Comparison of ENCODE assay signal across 9 mouse cellular contexts in the genomic region with DNA sequence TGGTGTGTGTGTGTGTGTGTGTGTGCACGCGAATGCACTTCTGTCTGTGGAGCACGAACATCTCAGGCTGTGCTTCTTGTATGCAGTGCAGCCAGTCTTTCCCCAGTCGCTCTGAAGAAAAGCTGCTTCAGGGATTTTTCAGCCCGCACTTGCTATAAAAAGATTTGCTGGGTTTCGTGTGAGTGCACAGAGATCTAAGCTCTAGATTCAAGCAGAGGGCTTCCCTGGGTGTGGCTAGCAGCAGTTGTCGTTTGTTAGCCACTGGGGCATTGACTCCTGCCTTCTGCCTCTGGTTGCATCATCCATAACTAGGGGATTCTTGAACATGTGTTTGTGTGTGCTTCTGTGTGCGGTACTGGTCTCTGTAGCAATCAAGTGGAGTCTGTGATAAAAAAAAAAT.
DNase-seq lines count a peak whose midpoint lies in the region; ATAC-seq and TF ChIP-seq lines count a peak whose summit lies in the region.
"Had no signal": no experiment of that assay in that cellular context is flagged by ENCODE, and none has a peak within 500 bp of the region (broad histone marks: within the 10 kb centered on the region; RNA-seq: fewer than 3 reads in every experiment).

No protein-coding gene starts in this region.

- H3K4me1 ChIP-seq in cortical plate, adult 2 months (ENCODE audit: control insufficient read depth, insufficient read depth, low read length), result peaks cover 3% of the 10 kb centered on the region
- H3K4me1 ChIP-seq in hindbrain, embryonic 12.5 days, result peaks cover 61% of the 10 kb centered on the region
- H3K4me1 ChIP-seq in neural tube, embryonic 13.5 days (replicated peaks), result peaks cover 71% of the 10 kb centered on the region
- peaks cover 9% of the 10 kb centered on the region for H3K4me1 ChIP-seq in liver, embryonic 12.5 days

- intact Hi-C loops in left cerebral cortex, adult 2 months (cut with DNase I), result no loop called here

- no peaks in the 10 kb centered on the region for H3K36me3 ChIP-seq in hindbrain, embryonic 12.5 days
- no peaks in the 10 kb centered on the region for H3K36me3 ChIP-seq in neural tube, embryonic 13.5 days
- H3K36me3 ChIP-seq in liver, embryonic 12.5 days, result no peaks in the 10 kb centered on the region
- H3K36me3 ChIP-seq: heart, embryonic 15.5 days had no signal

- no peak for TF ChIP-seq CTCF in left cerebral cortex, adult 2 months (IDR thresholded peaks at IDR 0.05)
- no peak for TF ChIP-seq CTCF in cortical plate, adult 2 months (IDR thresholded peaks at IDR 0.05; ENCODE audit: extremely low read depth, insufficient read depth, low read length)

- TF ChIP-seq POLR2A in cortical plate, adult 2 months (IDR thresholded peaks at IDR 0.05; ENCODE audit: extremely low read depth, insufficient read depth, low read length), result no peak

- peak overlapping the region; percentile 75 for H3K27ac ChIP-seq in left cerebral cortex, adult 2 months
- no peak overlapping the region for H3K27ac ChIP-seq in cortical plate, adult 2 months (ENCODE audit: insufficient read depth, low read length)
- H3K27ac ChIP-seq in hindbrain, embryonic 12.5 days, result peak overlapping the region; percentile 78
- H3K27ac ChIP-seq in neural tube, embryonic 13.5 days (replicated peaks), result peak overlapping the region; percentile 85
- no peak overlapping the region for H3K27ac ChIP-seq in liver, embryonic 12.5 days
- H3K27ac ChIP-seq: heart, embryonic 15.5 days had no signal

- no peaks in the 10 kb centered on the region for H3K27me3 ChIP-seq in hindbrain, embryonic 12.5 days
- H3K27me3 ChIP-seq in neural tube, embryonic 13.5 days, result no peaks in the 10 kb centered on the region
- H3K27me3 ChIP-seq in liver, embryonic 12.5 days (replicated peaks), result no peaks in the 10 kb centered on the region; the same call in 1 of the 2 replicates

- no peak; the same call in 1 of the 2 replicates for ATAC-seq in hindbrain, embryonic 12.5 days (ENCODE audit: low FRiP score)
- no peak for ATAC-seq in neural tube, embryonic 13.5 days (ENCODE audit: low read depth)
- ATAC-seq in liver, embryonic 12.5 days, result no peak

- peak overlapping the region; percentile 39 for H3K4me2 ChIP-seq in hindbrain, embryonic 12.5 days (replicated peaks)
- peak overlapping the region; percentile 43 for H3K4me2 ChIP-seq in neural tube, embryonic 13.5 days
- no peak overlapping the region for H3K4me2 ChIP-seq in liver, embryonic 12.5 days
- H3K4me2 ChIP-seq: heart, embryonic 15.5 days had no signal

- peak overlapping the region; percentile 44 for H3K4me3 ChIP-seq in left cerebral cortex, adult 2 months
- peak overlapping the region; percentile 22; the same call in 1 of the 2 replicates for H3K4me3 ChIP-seq in cortical plate, adult 2 months (ENCODE audit: insufficient read depth, low read length)
- H3K4me3 ChIP-seq in hindbrain, embryonic 12.5 days, result no peak overlapping the region
- H3K4me3 ChIP-seq in neural tube, embryonic 13.5 days, result peak overlapping the region; percentile 8; the same call in 1 of the 2 replicates
- H3K4me3 ChIP-seq in liver, embryonic 12.5 days, result no peak overlapping the region
- H3K4me3 ChIP-seq: heart, embryonic 15.5 days had no signal

- 54% methylated on average over 8 of the region's 8 CpGs for WGBS in hindbrain, embryonic 12.5 days
- 44% methylated on average over 8 of the region's 8 CpGs for WGBS in neural tube, embryonic 13.5 days
- WGBS in liver, embryonic 12.5 days (ENCODE audit: insufficient replicate concordance), result 51% methylated on average over 8 of the region's 8 CpGs

- no peak for DNase-seq in left cerebral cortex, adult 2 months (ENCODE audit: extremely low spot score in 1 of 2, low spot score in 2 of 2)
- DNase-seq in left cerebral cortex, adult 11 months (ENCODE audit: low spot score), result no peak
- no peak for DNase-seq in embryo, embryonic 10 days (ENCODE audit: low spot score)
- no peak for DNase-seq in spleen, postnatal 10 days (ENCODE audit: low spot score in 2 of 2)

- H3K9ac ChIP-seq in hindbrain, embryonic 12.5 days, result no peak overlapping the region; the same call in 1 of the 2 replicates
- H3K9ac ChIP-seq in neural tube, embryonic 13.5 days, result peak overlapping the region; percentile 39
- no peak overlapping the region for H3K9ac ChIP-seq in liver, embryonic 12.5 days
- H3K9ac ChIP-seq: heart, embryonic 15.5 days had no signal

- H3K9me3 ChIP-seq in hindbrain, embryonic 12.5 days (replicated peaks), result no peaks in the 10 kb centered on the region
- H3K9me3 ChIP-seq in neural tube, embryonic 13.5 days, result no peaks in the 10 kb centered on the region
- no peaks in the 10 kb centered on the region for H3K9me3 ChIP-seq in liver, embryonic 12.5 days (replicated peaks)
- H3K9me3 ChIP-seq: heart, embryonic 15.5 days had no signal

Comparison
In these comparisons a context has a peak if more than half of its experiments do, and no peak if none do; other contexts are left out.
1. H3K27ac ChIP-seq: peak in left cerebral cortex, adult 2 months (single experiment), hindbrain, embryonic 12.5 days (single experiment) and neural tube, embryonic 13.5 days (single experiment); none in cortical plate, adult 2 months (single experiment) and liver, embryonic 12.5 days (single experiment).
2. H3K4me3 ChIP-seq: peak in left cerebral cortex, adult 2 months (single experiment), cortical plate, adult 2 months (single experiment) and neural tube, embryonic 13.5 days (single experiment); none in hindbrain, embryonic 12.5 days (single experiment) and liver, embryonic 12.5 days (single experiment).